Mouse (Mus musculus): Measurements from ENCODE around the gene Fam240b. TPM values are rescaled to one million over a fixed set of nuclear protein-coding genes. Genes with fewer than 3 reads are reported as not detected.

Gene Fam240b
- total RNA-seq (2014; fragmentation: Nextera tagmentation) (not detected in 2 replicates), total RNA-seq (2017) (not detected in 2 replicates)

- no peak for ATAC-seq (replicated peaks; ENCODE audit: low FRiP score, low TSS enrichment, poor library complexity, severe bottlenecking)
Measured at GRCm38 (mm10) chr13:64497692-64498091, at the start of gene Fam240b. Gene Fam240b, minus strand, starts transcription at chr13:64497792.

- ATAC-seq (replicated peaks; ENCODE audit: low FRiP score, low TSS enrichment, poor library complexity, severe bottlenecking): no peak
Measured at GRCm38 (mm10) chr13:64530139-64530538, 32.5 kb upstream of the Fam240b start.

GRCm38 (mm10) chr13:64526515-64527285 lies 29.1 kb upstream of the Fam240b start:
- no peak for ATAC-seq (replicated peaks; ENCODE audit: low FRiP score, low TSS enrichment, poor library complexity, severe bottlenecking)

- ATAC-seq (replicated peaks; ENCODE audit: low FRiP score, low TSS enrichment, poor library complexity, severe bottlenecking): no peak
Measured at GRCm38 (mm10) chr13:64514247-64514646, 16.7 kb upstream of the Fam240b start.

GRCm38 (mm10) chr13:64511616-64512015 lies 14.0 kb upstream of the Fam240b start:
- no peak for ATAC-seq (replicated peaks; ENCODE audit: low FRiP score, low TSS enrichment, poor library complexity, severe bottlenecking)

GRCm38 (mm10) chr13:64507361-64507760 lies 9.8 kb upstream of the Fam240b start:
- ATAC-seq (replicated peaks; ENCODE audit: low FRiP score, low TSS enrichment, poor library complexity, severe bottlenecking): no peak

- no peak for ATAC-seq (replicated peaks; ENCODE audit: low FRiP score, low TSS enrichment, poor library complexity, severe bottlenecking)
Measured at GRCm38 (mm10) chr13:64502833-64503232, 5.2 kb upstream of the Fam240b start.

GRCm38 (mm10) chr13:64493586-64493985 lies 4.0 kb downstream of the Fam240b start:
- no peak for ATAC-seq (replicated peaks; ENCODE audit: low FRiP score, low TSS enrichment, poor library complexity, severe bottlenecking)

- ATAC-seq (replicated peaks; ENCODE audit: low FRiP score, low TSS enrichment, poor library complexity, severe bottlenecking): no peak
Measured at GRCm38 (mm10) chr13:64489886-64490285, 7.7 kb downstream of the Fam240b start.

- ATAC-seq (replicated peaks; ENCODE audit: low FRiP score, low TSS enrichment, poor library complexity, severe bottlenecking): no peak
Measured at GRCm38 (mm10) chr13:64479960-64480359, 17.6 kb downstream of the Fam240b start.

- ATAC-seq (replicated peaks; ENCODE audit: low FRiP score, low TSS enrichment, poor library complexity, severe bottlenecking): no peak
Measured at GRCm38 (mm10) chr13:64477968-64478367, 19.6 kb downstream of the Fam240b start.

GRCm38 (mm10) chr13:64467886-64468285 lies 29.7 kb downstream of the Fam240b start:
- no peak for ATAC-seq (replicated peaks; ENCODE audit: low FRiP score, low TSS enrichment, poor library complexity, severe bottlenecking)

- ATAC-seq (replicated peaks; ENCODE audit: low FRiP score, low TSS enrichment, poor library complexity, severe bottlenecking): no peak
Measured at GRCm38 (mm10) chr13:64465166-64465565, 32.4 kb downstream of the Fam240b start.

- no peak for ATAC-seq (replicated peaks; ENCODE audit: low FRiP score, low TSS enrichment, poor library complexity, severe bottlenecking)
Measured at GRCm38 (mm10) chr13:64462581-64462980, 35.0 kb downstream of the Fam240b start.

- ATAC-seq (replicated peaks; ENCODE audit: low FRiP score, low TSS enrichment, poor library complexity, severe bottlenecking): no peak
Measured at GRCm38 (mm10) chr13:64458181-64458580, 39.4 kb downstream of the Fam240b start.

GRCm38 (mm10) chr13:64457225-64457978 lies 40.2 kb downstream of the Fam240b start:
- peak; percentile 81 for ATAC-seq (replicated peaks; ENCODE audit: low FRiP score, low TSS enrichment, poor library complexity, severe bottlenecking)

GRCm38 (mm10) chr13:64450001-64450794 lies 47.4 kb downstream of the Fam240b start:
- peak; percentile 93 for ATAC-seq (replicated peaks; ENCODE audit: low FRiP score, low TSS enrichment, poor library complexity, severe bottlenecking)

- ATAC-seq (replicated peaks; ENCODE audit: low FRiP score, low TSS enrichment, poor library complexity, severe bottlenecking): no peak
Measured at GRCm38 (mm10) chr13:64448729-64449128, 48.9 kb downstream of the Fam240b start.

- ATAC-seq (replicated peaks; ENCODE audit: low FRiP score, low TSS enrichment, poor library complexity, severe bottlenecking): peak; percentile 48; the same call in 1 of the 2 replicates
Measured at GRCm38 (mm10) chr13:64447947-64448346, 49.6 kb downstream of the Fam240b start.
